Mouse (Mus musculus): ENCODE results near the gene Dnah12.

- TF ChIP-seq GATA1 (IDR thresholded peaks at IDR 0.05; ENCODE audit: low read length) (no peak), TAL1 (IDR thresholded peaks at IDR 0.05; ENCODE audit: low read length) (no peak)
Observed at GRCm38 (mm10) chr14:26663851-26664250, 29.2 kb upstream of the Dnah12 start.
